Mouse (Mus musculus): ENCODE data around the gene Cnppd1. TPM values are rescaled to one million over a fixed set of nuclear protein-coding genes. Genes with fewer than 3 reads are reported as not detected.

The Cnppd1 gene
- 9.8 TPM for polyA plus RNA-seq (2014; fragmentation: Illumina TruSeq; extraction: RNeasy Lipid Tissue Mini Kit (QIAGEN cat#74804))

DNA sequence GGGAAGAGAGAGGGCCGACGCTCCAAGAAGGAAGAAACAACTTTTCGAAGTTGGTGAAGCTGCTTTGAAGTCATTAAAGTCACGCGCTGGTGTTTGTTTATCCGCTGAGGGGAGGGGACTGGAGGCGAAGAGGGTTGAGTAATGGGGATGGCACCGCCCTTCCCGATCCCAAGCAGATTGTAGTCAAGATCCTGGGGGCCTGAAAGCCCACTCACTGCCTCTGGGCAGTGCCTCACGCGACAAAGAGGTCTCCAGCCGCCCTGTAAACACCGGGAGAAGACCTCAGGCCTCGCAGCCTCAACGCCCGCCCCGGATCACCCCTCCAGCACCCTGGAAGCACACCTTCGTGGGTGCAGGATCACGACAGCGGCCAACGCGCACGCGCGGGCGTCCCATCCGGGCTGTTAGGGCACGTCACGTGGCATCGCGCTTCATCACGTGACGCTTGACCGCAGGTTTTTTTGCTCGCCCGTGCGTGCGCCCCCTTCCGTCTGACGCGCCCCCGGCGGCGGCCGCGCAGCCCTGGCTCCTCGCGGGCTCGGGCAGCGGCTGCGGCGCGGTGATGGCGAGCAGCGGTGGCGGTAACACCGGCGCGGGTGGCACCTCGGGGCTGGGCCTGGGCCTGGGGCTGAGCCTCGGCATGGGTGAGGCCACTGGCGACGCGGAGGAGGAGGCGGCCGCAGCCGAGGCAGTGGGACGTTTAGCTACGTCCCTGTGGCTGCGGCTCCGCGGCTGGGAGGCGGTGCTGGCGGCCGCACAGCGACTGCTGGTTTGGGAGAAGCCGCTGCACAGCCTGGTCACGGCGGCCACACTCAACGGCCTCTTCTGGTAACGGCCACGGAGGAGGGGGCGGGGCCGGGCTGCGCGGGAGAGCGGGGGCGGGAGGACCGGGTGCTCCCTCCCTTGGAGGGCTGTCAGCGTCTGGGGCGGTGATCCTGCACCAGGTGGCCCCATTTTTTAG lies at the start of gene Cnppd1, which contains the start of gene Retreg2:
Cnppd1 (minus strand) TSS at position 411 of the 961 bp plus-strand sequence.
Retreg2 (plus strand) TSS at position 478 of the 961 bp plus-strand sequence.

GRCm38 (mm10) chr1:75191622-75192402 lies 49.3 kb upstream of the Cnppd1 start, which contains the start of the genes Ankzf1 and Atg9a:
Ankzf1 (plus strand) TSS chr1:75192151.
Atg9a (minus strand) TSS chr1:75192196.

GRCm38 (mm10) chr1:75180105-75180590 lies 37.6 kb upstream of the Cnppd1 start, which contains the start of gene Abcb6:
Abcb6 (minus strand) TSS chr1:75180392.

GRCm38 (mm10) chr1:75168472-75169464 lies 26.3 kb upstream of the Cnppd1 start, which contains the start of gene Zfand2b:
Zfand2b (plus strand) TSS chr1:75168646.

DNA sequence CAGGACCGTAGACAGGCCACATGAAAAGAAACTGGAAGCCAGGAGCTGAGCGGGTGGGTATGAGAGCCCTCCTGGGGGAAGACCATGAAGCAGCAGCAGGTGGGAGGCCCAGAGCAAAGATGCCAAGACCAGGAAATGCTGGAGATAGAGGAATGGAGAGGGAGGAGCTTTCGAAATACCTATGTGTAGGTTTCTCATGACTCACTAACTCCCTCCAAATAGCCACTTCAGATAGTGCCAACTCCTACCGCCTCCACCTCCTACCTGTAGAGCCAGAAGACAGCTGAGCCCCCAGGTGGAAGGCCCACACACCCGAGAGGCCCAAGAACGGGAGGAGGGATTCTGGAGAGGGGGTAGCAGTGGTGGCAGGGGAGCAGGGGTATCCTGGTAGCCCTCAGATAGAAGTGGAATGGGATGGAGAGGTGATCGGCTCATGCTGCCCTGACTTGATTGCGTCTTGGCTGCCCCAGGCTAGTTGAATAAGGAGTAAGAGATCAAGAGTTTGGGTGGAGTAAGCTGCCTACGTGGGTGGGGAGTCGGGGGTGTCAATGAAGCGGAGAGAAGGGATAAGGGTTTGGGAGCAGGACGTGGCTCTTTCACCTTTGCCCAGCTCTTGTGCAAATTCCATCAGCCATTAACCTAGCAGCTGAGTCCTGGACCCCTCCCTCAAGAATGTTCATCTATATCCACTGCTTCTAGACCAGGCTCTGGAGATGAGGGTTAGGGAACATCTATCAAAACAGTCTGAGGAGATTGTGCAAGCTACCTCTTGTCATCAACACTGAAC lies 8.9 kb downstream of the Cnppd1 start, which contains the start of gene Slc23a3:
Slc23a3 (minus strand) TSS at position 470 of the 787 bp plus-strand sequence.

DNA sequence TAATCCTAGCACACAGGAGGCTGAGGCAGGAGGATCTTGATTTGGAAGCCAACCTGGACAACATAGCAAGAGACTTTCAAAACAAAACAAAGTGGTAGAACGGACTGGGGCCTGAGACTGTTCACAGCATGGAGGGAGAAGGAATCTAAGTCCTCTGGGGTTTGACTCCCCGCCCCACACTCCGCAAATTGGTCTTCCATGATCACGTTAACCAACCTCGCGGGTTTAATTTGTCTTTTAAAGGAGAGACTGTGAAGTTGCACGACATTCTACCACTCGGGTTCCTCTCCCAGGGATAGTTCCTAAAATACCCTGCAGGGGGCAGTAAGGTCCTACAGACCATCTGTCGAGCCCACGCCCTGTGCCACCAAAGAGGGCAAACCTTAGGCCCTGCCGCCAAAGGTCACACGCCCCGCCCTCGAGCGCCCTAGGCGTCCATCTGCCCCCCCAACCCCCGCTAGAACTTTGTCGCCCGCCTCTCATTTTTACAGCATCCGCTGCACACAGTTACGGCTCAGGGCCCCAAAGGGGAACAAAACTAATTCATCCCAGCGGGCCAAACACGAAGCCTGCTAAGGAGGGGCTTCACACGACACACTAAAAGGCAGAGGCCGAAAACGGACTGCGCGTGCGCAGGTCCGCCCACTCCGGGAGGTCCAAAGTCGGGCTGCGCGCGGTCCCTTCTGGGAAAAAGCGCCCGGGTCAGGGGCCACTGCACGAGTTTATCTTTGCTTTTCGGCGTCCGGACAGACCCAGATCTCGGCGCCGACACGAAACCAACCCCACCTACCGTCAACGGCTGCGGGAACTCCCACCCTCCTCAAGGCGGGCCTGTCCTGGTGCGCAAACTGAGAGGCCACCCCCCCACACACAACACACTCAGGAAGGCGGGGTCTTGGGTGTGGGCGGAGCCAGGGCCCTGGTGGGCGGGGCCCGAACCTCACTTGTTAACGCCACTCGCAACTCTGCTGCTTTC lies 17.9 kb downstream of the Cnppd1 start, which contains the start of gene Nhej1:
Nhej1 (minus strand) TSS at position 855 of the 976 bp plus-strand sequence.

Other genes with a start within 250 kb of the Cnppd1 start
- gene Cryba2, start 249.6 kb downstream of the Cnppd1 start, polyA plus RNA-seq (2014; fragmentation: Illumina TruSeq; extraction: RNeasy Lipid Tissue Mini Kit (QIAGEN cat#74804)), result not detected
- gene Cfap65, start 207.1 kb downstream of the Cnppd1 start, polyA plus RNA-seq (2014; fragmentation: Illumina TruSeq; extraction: RNeasy Lipid Tissue Mini Kit (QIAGEN cat#74804)), result 0.91 TPM
- gene Ihh, start 191.0 kb downstream of the Cnppd1 start, polyA plus RNA-seq (2014; fragmentation: Illumina TruSeq; extraction: RNeasy Lipid Tissue Mini Kit (QIAGEN cat#74804)), result 0.88 TPM
- gene Nhej1, start 17.5 kb downstream of the Cnppd1 start, polyA plus RNA-seq (2014; fragmentation: Illumina TruSeq; extraction: RNeasy Lipid Tissue Mini Kit (QIAGEN cat#74804)), result 0.63 TPM
- 1.2 TPM for gene Slc23a3, start 8.8 kb downstream of the Cnppd1 start, polyA plus RNA-seq (2014; fragmentation: Illumina TruSeq; extraction: RNeasy Lipid Tissue Mini Kit (QIAGEN cat#74804))
- 6.4 TPM for gene Retreg2, start 67 bp upstream of the Cnppd1 start, polyA plus RNA-seq (2014; fragmentation: Illumina TruSeq; extraction: RNeasy Lipid Tissue Mini Kit (QIAGEN cat#74804))
- 0.40 TPM for gene Zfand2b, start 25.9 kb upstream of the Cnppd1 start, polyA plus RNA-seq (2014; fragmentation: Illumina TruSeq; extraction: RNeasy Lipid Tissue Mini Kit (QIAGEN cat#74804))
- 3.2 TPM for gene Abcb6, start 37.7 kb upstream of the Cnppd1 start, polyA plus RNA-seq (2014; fragmentation: Illumina TruSeq; extraction: RNeasy Lipid Tissue Mini Kit (QIAGEN cat#74804))
- gene Ankzf1, start 49.4 kb upstream of the Cnppd1 start, polyA plus RNA-seq (2014; fragmentation: Illumina TruSeq; extraction: RNeasy Lipid Tissue Mini Kit (QIAGEN cat#74804)), result 8.6 TPM
- gene Atg9a, start 49.5 kb upstream of the Cnppd1 start, polyA plus RNA-seq (2014; fragmentation: Illumina TruSeq; extraction: RNeasy Lipid Tissue Mini Kit (QIAGEN cat#74804)), result 5.4 TPM
- 14.5 TPM for gene Glb1l, start 68.1 kb upstream of the Cnppd1 start, polyA plus RNA-seq (2014; fragmentation: Illumina TruSeq; extraction: RNeasy Lipid Tissue Mini Kit (QIAGEN cat#74804))
- 8.5 TPM for gene Stk16, start 68.1 kb upstream of the Cnppd1 start, polyA plus RNA-seq (2014; fragmentation: Illumina TruSeq; extraction: RNeasy Lipid Tissue Mini Kit (QIAGEN cat#74804))
- 0.74 TPM for gene Tuba4a, start 77.2 kb upstream of the Cnppd1 start, polyA plus RNA-seq (2014; fragmentation: Illumina TruSeq; extraction: RNeasy Lipid Tissue Mini Kit (QIAGEN cat#74804))
- not detected for gene A630095N17Rik, start 89.4 kb upstream of the Cnppd1 start, polyA plus RNA-seq (2014; fragmentation: Illumina TruSeq; extraction: RNeasy Lipid Tissue Mini Kit (QIAGEN cat#74804))
- gene Dnajb2, start 93.7 kb upstream of the Cnppd1 start, polyA plus RNA-seq (2014; fragmentation: Illumina TruSeq; extraction: RNeasy Lipid Tissue Mini Kit (QIAGEN cat#74804)), result 17.7 TPM
- gene Ptprn, start 121.8 kb upstream of the Cnppd1 start, polyA plus RNA-seq (2014; fragmentation: Illumina TruSeq; extraction: RNeasy Lipid Tissue Mini Kit (QIAGEN cat#74804)), result not detected
- gene Resp18, start 135.7 kb upstream of the Cnppd1 start, polyA plus RNA-seq (2014; fragmentation: Illumina TruSeq; extraction: RNeasy Lipid Tissue Mini Kit (QIAGEN cat#74804)), result not detected
- gene Dnpep, start 175.3 kb upstream of the Cnppd1 start, polyA plus RNA-seq (2014; fragmentation: Illumina TruSeq; extraction: RNeasy Lipid Tissue Mini Kit (QIAGEN cat#74804)), result 3.9 TPM
- 2.7 TPM for gene Des, start 217.6 kb upstream of the Cnppd1 start, polyA plus RNA-seq (2014; fragmentation: Illumina TruSeq; extraction: RNeasy Lipid Tissue Mini Kit (QIAGEN cat#74804))
- gene Speg, start 232.6 kb upstream of the Cnppd1 start, polyA plus RNA-seq (2014; fragmentation: Illumina TruSeq; extraction: RNeasy Lipid Tissue Mini Kit (QIAGEN cat#74804)), result 3.6 TPM

Data from ovary, adult 10 weeks (tissue).